Mouse (Mus musculus): ENCODE results near the gene Sbk3.

DNA sequence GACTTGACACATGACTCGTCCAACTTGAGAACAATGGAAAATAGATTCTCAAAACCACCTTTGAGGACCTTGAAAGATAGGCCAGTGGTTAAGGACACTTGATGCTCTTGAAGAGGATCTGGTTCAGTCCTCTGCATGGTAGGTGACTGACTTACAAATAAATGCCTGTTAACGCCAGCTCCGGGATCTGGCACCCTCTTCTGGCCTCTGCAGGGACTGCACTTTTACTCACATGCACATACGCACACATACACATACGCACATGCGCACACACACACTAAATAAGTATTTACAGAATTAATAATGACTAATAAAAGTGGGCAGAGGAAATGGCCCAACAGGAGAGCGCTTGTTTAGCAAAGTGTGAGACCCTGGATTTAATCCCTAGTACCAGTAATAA is 5.9 kb upstream of the Sbk3 start:
- TF ChIP-seq CTCF (IDR thresholded peaks at IDR 0.05; ENCODE audit: control insufficient read depth, insufficient read depth, low read length), result peak; percentile 15; the same call in 1 of the 2 replicates
- no peak for TF ChIP-seq POLR2A (IDR thresholded peaks at IDR 0.05; ENCODE audit: borderline replicate concordance, control insufficient read depth, low read depth, low read length)

Measured in bone marrow, adult 2 months (tissue).